Mouse (Mus musculus): ENCODE results near the gene Gm19345. TPM values are rescaled to one million over a fixed set of nuclear protein-coding genes. Genes with fewer than 3 reads are reported as not detected.

Gm19345 gene
- polyA plus RNA-seq, 1 experiment from 2014 or later = 0.28 TPM

- no peak for ATAC-seq (ENCODE audit: insufficient number of reproducible peaks, insufficient read depth, low FRiP score, low TSS enrichment, low read depth)
- WGBS = 46% methylated on average over 14 of the region's 14 CpGs
Measured at GRCm38 (mm10) chr7:19876781-19877425, 25.1 kb downstream of the Gm19345 start.

GRCm38 (mm10) chr7:19880754-19881153, 29.0 kb downstream of the Gm19345 start:
- no peak for ATAC-seq (ENCODE audit: insufficient number of reproducible peaks, insufficient read depth, low FRiP score, low TSS enrichment, low read depth)
- H3K36me3 ChIP-seq = no peaks in the 10 kb centered on the region
- WGBS = 79% methylated on average over 8 of the region's 8 CpGs

More at GRCm38 (mm10) chr7:19876781-19877425, 25.1 kb downstream of the Gm19345 start:
- Histone ChIP-seq H3K27me3 (no peaks in the 10 kb centered on the region), H3K4me3 (no peak overlapping the region), H3K9ac (no peak overlapping the region), H3K4me1 (no peaks in the 10 kb centered on the region), H3K27ac (no peak overlapping the region), H3K4me2 (no peak overlapping the region), H3K9me3 (no peaks in the 10 kb centered on the region), H3K36me3 (no peaks in the 10 kb centered on the region)

GRCm38 (mm10) chr7:19887849-19888248, 36.0 kb downstream of the Gm19345 start, which contains the start of gene Ceacam19:
Ceacam19 (minus strand) TSS chr7:19887965.
- H3K36me3 ChIP-seq = no peaks in the 10 kb centered on the region
- no peak within 1 kb of the TSS for H3K4me2 ChIP-seq
- no peaks in the 10 kb centered on the region for H3K4me1 ChIP-seq
- no peak within 1 kb of the TSS for H3K27ac ChIP-seq
- H3K27me3 ChIP-seq = no peaks in the 10 kb centered on the region
- 63% methylated on average over 7 of the region's 7 CpGs for WGBS
- no peak within 1 kb of the TSS for H3K9ac ChIP-seq
- H3K9me3 ChIP-seq = no peaks in the 10 kb centered on the region
- ATAC-seq (ENCODE audit: insufficient number of reproducible peaks, insufficient read depth, low FRiP score, low TSS enrichment, low read depth) = no peak
- H3K4me3 ChIP-seq = no peak within 1 kb of the TSS

More at GRCm38 (mm10) chr7:19880754-19881153, 29.0 kb downstream of the Gm19345 start:
- Histone ChIP-seq H3K9ac (no peak overlapping the region), H3K27me3 (no peaks in the 10 kb centered on the region; the same call in 1 of the 2 replicates), H3K4me2 (no peak overlapping the region), H3K4me3 (no peak overlapping the region), H3K4me1 (no peaks in the 10 kb centered on the region), H3K9me3 (no peaks in the 10 kb centered on the region), H3K27ac (no peak overlapping the region)

GRCm38 (mm10) chr7:19889881-19890280, 38.1 kb downstream of the Gm19345 start:
- WGBS = 48% methylated on average over 8 of the region's 8 CpGs
- Histone ChIP-seq H3K27me3 (no peaks in the 10 kb centered on the region), H3K4me2 (no peak overlapping the region), H3K9ac (no peak overlapping the region), H3K9me3 (0 out of 2 replicates have a peak, but pooled peaks cover 3% of the 10 kb centered on the region), H3K27ac (no peak overlapping the region), H3K4me1 (no peaks in the 10 kb centered on the region), H3K4me3 (no peak overlapping the region), H3K36me3 (no peaks in the 10 kb centered on the region)
- ATAC-seq (ENCODE audit: insufficient number of reproducible peaks, insufficient read depth, low FRiP score, low TSS enrichment, low read depth) = no peak

Other genes starting within 250 kb of the Gm19345 start
- gene Clasrp, start 247.5 kb upstream of the Gm19345 start, polyA plus RNA-seq (2015; fragmentation: Nextera tagmentation; extraction: Ambion mirVana) = 61.2 and 73.9 TPM in 2 replicates
- 7.5 and 10.5 TPM in 2 replicates for gene Relb, start 222.6 kb upstream of the Gm19345 start, polyA plus RNA-seq (2015; fragmentation: Nextera tagmentation; extraction: Ambion mirVana)
- gene Clptm1, start 187.0 kb upstream of the Gm19345 start, polyA plus RNA-seq (2015; fragmentation: Nextera tagmentation; extraction: Ambion mirVana) = 69.8 and 74.7 TPM in 2 replicates
- gene Apoc2, start 174.1 kb upstream of the Gm19345 start, polyA plus RNA-seq (2015; fragmentation: Nextera tagmentation; extraction: Ambion mirVana) = 11.5 TPM in 1 of 2 replicates, not detected in the other
- gene Gm44805, start 170.6 kb upstream of the Gm19345 start, polyA plus RNA-seq (2015; fragmentation: Nextera tagmentation; extraction: Ambion mirVana) = 0.69 TPM in 1 of 2 replicates, not detected in the other
- gene Apoc4, start 170.5 kb upstream of the Gm19345 start, polyA plus RNA-seq (2015; fragmentation: Nextera tagmentation; extraction: Ambion mirVana) = 1.5 TPM in 1 of 2 replicates, not detected in the other
- gene Apoc1, start 159.3 kb upstream of the Gm19345 start, polyA plus RNA-seq (2015; fragmentation: Nextera tagmentation; extraction: Ambion mirVana) = 10.3 and 17.3 TPM in 2 replicates
- 200 and 263 TPM in 2 replicates for gene Apoe, start 152.8 kb upstream of the Gm19345 start, polyA plus RNA-seq (2015; fragmentation: Nextera tagmentation; extraction: Ambion mirVana)
- 112 and 139 TPM in 2 replicates for gene Tomm40, start 136.6 kb upstream of the Gm19345 start, polyA plus RNA-seq (2015; fragmentation: Nextera tagmentation; extraction: Ambion mirVana)
- gene Nectin2, start 101.5 kb upstream of the Gm19345 start, polyA plus RNA-seq (2015; fragmentation: Nextera tagmentation; extraction: Ambion mirVana) = 82.9 and 87.0 TPM in 2 replicates
- 98.1 and 116 TPM in 2 replicates for gene Bcam, start 81.0 kb upstream of the Gm19345 start, polyA plus RNA-seq (2015; fragmentation: Nextera tagmentation; extraction: Ambion mirVana)
- 8.1 and 10.4 TPM in 2 replicates for gene Cblc, start 55.2 kb upstream of the Gm19345 start, polyA plus RNA-seq (2015; fragmentation: Nextera tagmentation; extraction: Ambion mirVana)
- 2.2 and 3.6 TPM in 2 replicates for gene Bcl3, start 29.2 kb upstream of the Gm19345 start, polyA plus RNA-seq (2015; fragmentation: Nextera tagmentation; extraction: Ambion mirVana)
- not detected in 2 replicates for gene Ceacam16, start 9.3 kb downstream of the Gm19345 start, polyA plus RNA-seq (2015; fragmentation: Nextera tagmentation; extraction: Ambion mirVana)
- gene Ceacam19, start 36.0 kb downstream of the Gm19345 start, polyA plus RNA-seq (2015; fragmentation: Nextera tagmentation; extraction: Ambion mirVana) = 0.25 and 0.48 TPM in 2 replicates
- 12.0 and 12.9 TPM in 2 replicates for gene Pvr, start 69.2 kb downstream of the Gm19345 start, polyA plus RNA-seq (2015; fragmentation: Nextera tagmentation; extraction: Ambion mirVana)
- gene Igsf23, start 98.8 kb downstream of the Gm19345 start, polyA plus RNA-seq (2015; fragmentation: Nextera tagmentation; extraction: Ambion mirVana) = 0.30 TPM in 1 of 2 replicates, not detected in the other
- gene Ceacam20, start 113.4 kb downstream of the Gm19345 start, polyA plus RNA-seq (2015; fragmentation: Nextera tagmentation; extraction: Ambion mirVana) = 0.15 TPM in 1 of 2 replicates, not detected in the other
- not detected in 2 replicates for gene Nlrp9b, start 139.5 kb downstream of the Gm19345 start, polyA plus RNA-seq (2015; fragmentation: Nextera tagmentation; extraction: Ambion mirVana)
- gene Vmn1r91, start 247.7 kb downstream of the Gm19345 start, polyA plus RNA-seq (2015; fragmentation: Nextera tagmentation; extraction: Ambion mirVana) = not detected in 2 replicates